Comparison of ENCODE assay signal across 8 mouse cellular contexts in genomic region chr8:123042158-123042973, GRCm38 (mm10). TPM values are rescaled to one million over a fixed set of nuclear protein-coding genes. Genes with fewer than 3 reads are reported as not detected.
A peak's percentile ranks its signal among the peaks of the same experiment; 100 is the strongest.
DNase-seq lines count a peak whose midpoint lies in the region; ATAC-seq and TF ChIP-seq lines count a peak whose summit lies in the region.

Ankrd11 (minus strand) TSS chr8:123042277.

- DNase-seq in 3134 (ENCODE audit: extremely low read depth, insufficient read length, low spot score) = peak; percentile 99
- peak; percentile 99 for DNase-seq in adrenal gland, postnatal 36 days
- DNase-seq in heart, adult 18-20 months = peak; percentile 99 to 100
- peak; percentile 100 for DNase-seq in kidney, adult 2 months
- DNase-seq in spleen, adult 2 months (ENCODE audit: low read depth in 1 of 2, low spot score in 2 of 2) = peak; percentile 99 to 100

- peak within 1 kb of the TSS; percentile 97 for H3K27ac ChIP-seq in embryonic facial prominence, embryonic 13.5 days
- peak within 1 kb of the TSS; percentile 95 for H3K27ac ChIP-seq in kidney, adult 2 months (ENCODE audit: insufficient read depth, low read depth, low read length)
- H3K27ac ChIP-seq in limb, embryonic 12.5 days = peak within 1 kb of the TSS; percentile 98
- H3K27ac ChIP-seq in midbrain, embryonic 15.5 days = peak within 1 kb of the TSS; percentile 95
- H3K27ac ChIP-seq in spleen, adult 2 months (ENCODE audit: insufficient read depth, low read length) = peak within 1 kb of the TSS; percentile 99

- peak within 1 kb of the TSS; percentile 100 for H3K9ac ChIP-seq in embryonic facial prominence, embryonic 13.5 days
- peak within 1 kb of the TSS; percentile 100 for H3K9ac ChIP-seq in limb, embryonic 12.5 days (replicated peaks)
- peak within 1 kb of the TSS; percentile 98 for H3K9ac ChIP-seq in midbrain, embryonic 15.5 days

- H3K36me3 ChIP-seq in embryonic facial prominence, embryonic 13.5 days = peaks cover 6% of the 10 kb centered on the region; the same call in 1 of the 2 replicates
- H3K36me3 ChIP-seq in kidney, adult 2 months (ENCODE audit: control insufficient read depth, insufficient read depth, low read length) = no peaks in the 10 kb centered on the region
- peaks cover 17% of the 10 kb centered on the region; the same call in 1 of the 2 replicates for H3K36me3 ChIP-seq in limb, embryonic 12.5 days
- no peaks in the 10 kb centered on the region; the same call in 1 of the 2 replicates for H3K36me3 ChIP-seq in midbrain, embryonic 15.5 days (replicated peaks)
- no peaks in the 10 kb centered on the region for H3K36me3 ChIP-seq in spleen, adult 2 months (ENCODE audit: control insufficient read depth, insufficient read depth, low read length)

- H3K9me3 ChIP-seq in embryonic facial prominence, embryonic 13.5 days = no peaks in the 10 kb centered on the region
- no peaks in the 10 kb centered on the region for H3K9me3 ChIP-seq in limb, embryonic 12.5 days
- H3K9me3 ChIP-seq in midbrain, embryonic 15.5 days = no peaks in the 10 kb centered on the region

- WGBS in embryonic facial prominence, embryonic 13.5 days = under 1% methylated on average over 67 of the region's 91 CpGs
- 1% methylated on average over 91 of the region's 91 CpGs for WGBS in kidney, adult 2 months
- WGBS in limb, embryonic 12.5 days = under 1% methylated on average over 85 of the region's 91 CpGs
- WGBS in midbrain, embryonic 15.5 days = under 1% methylated on average over 86 of the region's 91 CpGs
- under 1% methylated on average over 88 of the region's 91 CpGs for WGBS in spleen, adult 2 months

- peak within 1 kb of the TSS; percentile 100 for H3K4me3 ChIP-seq in embryonic facial prominence, embryonic 13.5 days
- peak within 1 kb of the TSS; percentile 85 for H3K4me3 ChIP-seq in kidney, adult 2 months (ENCODE audit: insufficient read depth, low read depth, low read length)
- peak within 1 kb of the TSS; percentile 100 for H3K4me3 ChIP-seq in limb, embryonic 12.5 days (replicated peaks)
- H3K4me3 ChIP-seq in midbrain, embryonic 15.5 days = peak within 1 kb of the TSS; percentile 93
- H3K4me3 ChIP-seq in spleen, adult 2 months (ENCODE audit: extremely low read depth, insufficient read depth, insufficient read length) = peak within 1 kb of the TSS; percentile 97

- no peaks in the 10 kb centered on the region for H3K27me3 ChIP-seq in embryonic facial prominence, embryonic 13.5 days
- H3K27me3 ChIP-seq in kidney, adult 2 months (replicated peaks; ENCODE audit: control insufficient read depth, insufficient read depth, low read length) = no peaks in the 10 kb centered on the region
- H3K27me3 ChIP-seq in limb, embryonic 12.5 days = no peaks in the 10 kb centered on the region
- no peaks in the 10 kb centered on the region for H3K27me3 ChIP-seq in midbrain, embryonic 15.5 days (replicated peaks)
- no peaks in the 10 kb centered on the region for H3K27me3 ChIP-seq in spleen, adult 2 months (ENCODE audit: control insufficient read depth, insufficient read depth, low read length)

- peak; percentile 98 for ATAC-seq in embryonic facial prominence, embryonic 13.5 days (ENCODE audit: insufficient number of reproducible peaks, insufficient read depth, low FRiP score, low TSS enrichment, low read depth)
- peak; percentile 98 for ATAC-seq in limb, embryonic 12.5 days (ENCODE audit: insufficient number of reproducible peaks, insufficient read depth, low FRiP score, low TSS enrichment, low read depth)
- ATAC-seq in midbrain, embryonic 15.5 days (replicated peaks) = peak; percentile 99

- TF ChIP-seq CTCF in kidney, adult 2 months (conservative IDR thresholded peaks at IDR 0.05; ENCODE audit: insufficient read depth, insufficient read length, low read depth, low read length) = no peak
- no peak for TF ChIP-seq CTCF in spleen, adult 2 months (IDR thresholded peaks at IDR 0.05; ENCODE audit: extremely low read depth, insufficient read depth, insufficient read length, insufficient replicate concordance)

- peak; percentile 98 for TF ChIP-seq POLR2A in kidney, adult 2 months (IDR thresholded peaks at IDR 0.05; ENCODE audit: low read depth, low read length)
- peak; percentile 99 for TF ChIP-seq POLR2A in spleen, adult 2 months (IDR thresholded peaks at IDR 0.05; ENCODE audit: low read depth, low read length)

- H3K4me2 ChIP-seq in embryonic facial prominence, embryonic 13.5 days = peak within 1 kb of the TSS; percentile 70
- peak within 1 kb of the TSS; percentile 74 for H3K4me2 ChIP-seq in limb, embryonic 12.5 days
- peak within 1 kb of the TSS; percentile 70 for H3K4me2 ChIP-seq in midbrain, embryonic 15.5 days

- peaks cover 35% of the 10 kb centered on the region for H3K4me1 ChIP-seq in embryonic facial prominence, embryonic 13.5 days
- peaks cover 18% of the 10 kb centered on the region for H3K4me1 ChIP-seq in kidney, adult 2 months (ENCODE audit: control insufficient read depth, insufficient read depth, low read length)
- peaks cover 28% of the 10 kb centered on the region for H3K4me1 ChIP-seq in limb, embryonic 12.5 days (replicated peaks)
- peaks cover 41% of the 10 kb centered on the region for H3K4me1 ChIP-seq in midbrain, embryonic 15.5 days
- H3K4me1 ChIP-seq in spleen, adult 2 months (ENCODE audit: control insufficient read depth, insufficient read depth, insufficient read length) = peaks cover 21% of the 10 kb centered on the region

RNA-seq across cellular contexts. Expression of gene Ankrd11, which starts in this region (rescaled TPM):
- 10 to 100 TPM; 80.6 to 81.1 TPM for total RNA-seq in adrenal gland, postnatal 36 days (2021)
- 40.9 and 44.1 TPM in 2 replicates for polyA plus RNA-seq in embryonic facial prominence, embryonic 13.5 days (2015; fragmentation: Nextera tagmentation; extraction: Ambion mirVana)
- total RNA-seq in heart, adult 18-20 months (2021) = 10 to 100 TPM; 67.7 to 72.7 TPM
- polyA plus RNA-seq in kidney, adult 2 months (2012; rRNA removed) = 32.7 and 36.1 TPM in 2 replicates
- polyA plus RNA-seq in limb, embryonic 12.5 days (2016; fragmentation: Nextera tagmentation; extraction: Ambion mirVana) = 62.3 and 108 TPM in 2 replicates
- polyA plus RNA-seq in midbrain, embryonic 15.5 days (2015; fragmentation: Nextera tagmentation; extraction: Ambion mirVana) = 69.4 and 71.7 TPM in 2 replicates
- polyA plus RNA-seq in spleen, adult 2 months (2012; rRNA removed) = 76.3 and 77.7 TPM in 2 replicates

Comparison
In these comparisons a context has a peak if more than half of its experiments do, and no peak if none do; other contexts are left out.
1. Peak in every context shown above with its lines: DNase-seq, ATAC-seq, H3K4me3 ChIP-seq and H3K27ac ChIP-seq.